Mouse (Mus musculus) stomach, postnatal 0 days (tissue): ENCODE results near the gene Zfp36l2. TPM values are rescaled to one million over a fixed set of nuclear protein-coding genes. Genes with fewer than 3 reads are reported as not detected.
A peak's percentile ranks its signal among the peaks of the same experiment; 100 is the strongest.
"Not testable (repeated sequence)": the region's sequence is repeated elsewhere in the genome, so short reads cannot be mapped to it uniquely, and the experiment has no call there.

Experiments
- ATAC-seq: fragments of 200-750 bp; cut with Nextera tagmentation; 2 replicates; pipeline ENCODE4 v1.8.0; 2017; ENCODE audit not compliant: low FRiP score, low TSS enrichment
- DNase-seq: peaks from one replicate; pipeline ENCODE4 v3.0.0-alpha.2; 2016; ENCODE audit warnings: low spot score
- H3K27ac ChIP-seq: fragments of 300-500 bp; sonication (generic); replicated peaks from 2 replicates; pipeline ENCODE4 v1.5.1; 2014; ENCODE audit warnings: mild to moderate bottlenecking, control low read depth
- H3K27me3 ChIP-seq: fragments of 300-500 bp; sonication (generic); 2 replicates; pipeline ENCODE4 v1.6.1; 2014; ENCODE audit warnings: low read length; ENCODE audit not compliant: control insufficient read depth, insufficient read depth
- H3K36me3 ChIP-seq: fragments of 300-500 bp; sonication (generic); 2 replicates; pipeline ENCODE4 v1.6.1; 2014; ENCODE audit warnings: low read length, mixed read lengths; ENCODE audit not compliant: control insufficient read depth, insufficient read depth
- H3K4me1 ChIP-seq: fragments of 300-500 bp; sonication (generic); replicated peaks from 2 replicates; pipeline ENCODE4 v1.6.1; 2014; ENCODE audit warnings: antibody characterized with exemption; ENCODE audit not compliant: control insufficient read depth, insufficient read depth
- H3K4me2 ChIP-seq: fragments of 300-500 bp; sonication (generic); replicated peaks from 2 replicates; pipeline ENCODE4 v1.6.1; 2014; ENCODE audit warnings: low read depth, mild to moderate bottlenecking, control low read depth, moderate library complexity
- H3K4me3 ChIP-seq: fragments of 300-500 bp; sonication (generic); 2 replicates; pipeline ENCODE4 v1.5.1; 2014; ENCODE audit warnings: low read depth, low read length, control low read depth
- H3K9ac ChIP-seq: fragments of 300-500 bp; sonication (generic); 2 replicates; pipeline ENCODE4 v1.6.1; 2014; ENCODE audit warnings: mild to moderate bottlenecking, low read length, control low read depth, mixed read lengths
- H3K9me3 ChIP-seq: fragments of 300-500 bp; sonication (generic); 2 replicates; pipeline ENCODE4 v1.6.1; 2016; ENCODE audit warnings: low read length; ENCODE audit not compliant: control insufficient read depth
- CTCF ChIP-seq: IDR thresholded peaks from 2 replicates; pipeline ENCODE4 v1.5.1; 2016; ENCODE audit warnings: antibody characterized with exemption, low read depth, mild to moderate bottlenecking, moderate library complexity
- EP300 ChIP-seq: optimal IDR thresholded peaks from 2 replicates; pipeline ENCODE3; 2016; ENCODE audit warnings: antibody characterized with exemption
- WGBS: fragments of 180-500 bp; shearing (Covaris S2); extraction: QIAGEN DNeasy Blood & Tissue Kit; methylation state at CpG from one replicate; pipeline ENCODE4 v1.1.7; 2014; 5-methylcytosine and 5-hydroxymethylcytosine counted together
- polyA plus RNA-seq: library from polyadenylated mRNA; unstranded; fragments of >200 nt; fragmentation: Nextera tagmentation; extraction: Ambion mirVana; gene quantifications from 2 replicates; pipeline ENCODE4 v1.2.1, GENCODE M21; 2015

The Zfp36l2 gene
- polyA plus RNA-seq: 17.5 and 18.3 TPM in 2 replicates

DNA sequence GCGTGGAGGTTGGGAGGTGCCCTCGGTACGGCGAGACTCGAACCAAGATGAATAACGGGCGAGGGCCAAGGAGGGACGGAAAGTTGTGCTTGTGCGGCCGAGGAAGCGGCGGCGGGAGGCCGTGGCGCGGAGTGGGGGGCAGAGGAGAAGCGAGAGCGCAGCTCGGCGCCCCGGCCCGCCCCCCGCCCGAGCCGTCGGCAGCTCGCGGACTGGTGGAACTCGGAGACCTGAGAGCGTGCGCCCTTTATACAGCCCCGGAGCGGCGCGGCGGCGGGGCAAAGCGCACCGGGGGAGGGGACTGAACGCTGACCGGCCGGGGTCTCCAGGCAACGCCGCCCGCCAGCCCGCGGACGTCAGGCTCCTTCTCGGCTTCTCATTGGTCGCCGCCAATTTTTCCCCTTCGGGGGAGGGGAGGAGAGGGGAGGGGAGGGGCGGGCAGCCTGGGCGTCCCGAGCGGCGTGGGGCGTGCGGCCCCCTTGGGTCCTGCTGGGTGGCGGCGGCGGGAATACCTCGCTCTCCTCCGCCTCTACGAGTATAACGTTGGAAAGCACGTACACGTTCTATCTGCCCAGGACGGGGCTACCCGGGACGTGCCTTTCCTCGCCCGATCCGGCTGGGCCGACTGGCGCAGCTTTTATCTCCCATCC lies at the start of gene Zfp36l2:
Gene Zfp36l2 (minus strand): TSS at position 221 of the 647 bp plus-strand sequence.
- TF ChIP-seq EP300: peak; percentile 21
- TF ChIP-seq CTCF: no peak
- Histone ChIP-seq H3K9ac (peak within 1 kb of the TSS; percentile 97), H3K4me1 (peaks cover 11% of the 10 kb centered on the region), H3K27me3 (no peaks in the 10 kb centered on the region), H3K9me3 (no peaks in the 10 kb centered on the region), H3K36me3 (peaks cover 15% of the 10 kb centered on the region), H3K27ac (peak within 1 kb of the TSS; percentile 99), H3K4me2 (peak within 1 kb of the TSS; percentile 73), H3K4me3 (peak within 1 kb of the TSS; percentile 88)
- ATAC-seq (peak; percentile 82), DNase-seq (peak; percentile 97)
- WGBS: under 1% methylated on average over 54 of the region's 76 CpGs

DNA sequence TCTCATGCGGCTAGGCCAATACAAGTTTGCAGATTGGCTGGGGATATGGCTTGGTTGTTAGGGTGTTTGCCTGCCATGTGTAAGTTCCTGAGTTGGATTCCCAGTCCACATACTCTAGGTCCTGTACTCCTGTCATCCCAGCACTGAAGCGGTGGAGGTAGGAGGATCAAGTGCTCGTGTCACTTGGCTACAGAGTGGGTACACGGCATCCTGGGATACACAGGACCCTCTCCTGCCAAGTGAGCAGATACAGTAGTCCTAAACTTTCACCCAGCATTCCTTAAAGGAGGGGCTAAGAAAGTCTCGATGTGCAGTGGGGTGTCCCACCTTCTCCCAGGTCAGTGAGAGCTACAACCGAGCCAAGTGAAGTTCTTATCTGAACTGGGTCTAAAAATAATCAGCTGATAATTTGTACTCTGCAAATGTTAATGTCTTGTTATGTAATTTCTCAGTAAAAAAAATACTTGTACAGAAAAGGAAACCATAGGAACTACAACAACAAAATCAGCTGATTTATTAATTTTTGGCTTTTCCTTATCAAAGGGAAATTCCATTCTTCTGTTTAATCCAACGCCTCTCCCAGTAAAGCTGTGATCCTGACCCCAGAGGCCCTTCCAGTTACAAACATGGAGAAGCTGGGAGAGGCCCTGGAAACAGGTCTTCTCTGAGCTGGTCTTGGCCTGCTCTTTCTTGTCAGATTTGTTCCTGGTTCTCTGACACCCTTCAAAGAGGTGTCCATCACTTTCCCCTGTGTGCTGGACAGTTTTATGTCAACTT lies 49.2 kb upstream of the Zfp36l2 start:
- Histone ChIP-seq H3K9ac (no peak overlapping the region), H3K27ac (no peak overlapping the region), H3K4me3 (no peak overlapping the region), H3K4me1 (no peaks in the 10 kb centered on the region), H3K4me2 (no peak overlapping the region), H3K27me3 (no peaks in the 10 kb centered on the region), H3K36me3 (no peaks in the 10 kb centered on the region), H3K9me3 (no peaks in the 10 kb centered on the region)
- no peak for TF ChIP-seq EP300
- ATAC-seq (no peak), DNase-seq (no peak)
- WGBS: 69% methylated on average over 7 of the region's 7 CpGs

DNA sequence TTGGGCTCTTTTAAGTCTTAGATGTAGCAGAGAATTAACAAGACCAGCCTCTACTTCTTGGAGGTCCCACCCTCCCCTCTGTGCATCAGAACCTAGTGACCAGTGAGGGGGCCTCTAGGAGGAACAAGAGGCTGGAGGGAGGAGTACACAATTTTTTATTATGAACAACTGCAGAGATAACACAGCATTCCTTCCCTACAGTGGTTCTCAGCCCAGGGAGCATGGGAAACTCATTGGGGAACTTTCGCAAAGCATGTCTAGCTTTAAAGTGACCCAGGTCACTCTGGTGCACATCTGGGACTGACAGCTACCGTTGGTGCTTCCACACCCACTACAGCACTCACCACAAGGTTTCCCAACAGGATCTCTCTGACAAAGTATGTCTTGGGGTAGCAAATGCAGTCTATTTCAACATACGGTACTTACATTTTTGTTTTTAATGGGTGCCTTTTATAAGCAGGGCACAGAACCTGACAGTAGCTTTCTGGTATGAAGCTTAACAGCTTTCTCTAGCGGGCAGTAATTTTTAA lies 47.7 kb upstream of the Zfp36l2 start:
- no peaks in the 10 kb centered on the region for H3K27me3 ChIP-seq
- H3K4me1 ChIP-seq: no peaks in the 10 kb centered on the region
- no peak overlapping the region for H3K27ac ChIP-seq
- H3K9ac ChIP-seq: no peak overlapping the region
- no peak for ATAC-seq
- 82% methylated on average over 4 of the region's 4 CpGs for WGBS
- no peak overlapping the region for H3K4me3 ChIP-seq
- TF ChIP-seq CTCF (no peak), EP300 (no peak)
- no peak for DNase-seq
- H3K9me3 ChIP-seq: no peaks in the 10 kb centered on the region
- H3K36me3 ChIP-seq: no peaks in the 10 kb centered on the region
- H3K4me2 ChIP-seq: no peak overlapping the region

DNA sequence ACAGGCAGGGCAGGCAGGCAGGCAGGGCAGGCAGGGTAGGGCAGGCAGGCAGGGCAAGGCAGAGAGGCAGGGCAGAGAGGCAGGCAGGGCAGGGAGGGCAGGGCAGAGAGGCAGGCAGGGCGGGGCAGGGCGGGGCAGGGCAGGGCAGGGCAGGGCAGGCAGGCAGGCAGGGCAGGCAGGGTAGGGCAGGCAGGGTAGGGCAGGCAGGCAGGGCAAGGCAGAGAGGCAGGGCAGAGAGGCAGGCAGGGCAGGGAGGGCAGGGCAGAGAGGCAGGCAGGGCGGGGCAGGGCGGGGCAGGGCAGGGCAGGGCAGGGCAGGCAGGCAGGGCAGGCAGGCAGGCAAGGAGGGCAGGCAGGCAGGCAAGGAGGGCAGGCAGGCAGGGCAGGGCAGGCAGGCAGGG lies 47.0 kb upstream of the Zfp36l2 start:
- H3K9ac ChIP-seq, H3K27me3 ChIP-seq, H3K4me2 ChIP-seq, H3K4me3 ChIP-seq, DNase-seq, H3K36me3 ChIP-seq, H3K9me3 ChIP-seq, H3K27ac ChIP-seq, H3K4me1 ChIP-seq: not testable (repeated sequence)
- ATAC-seq: peak; percentile 78
- no CpG with 5 or more reads among the region's 4 CpGs for WGBS

DNA sequence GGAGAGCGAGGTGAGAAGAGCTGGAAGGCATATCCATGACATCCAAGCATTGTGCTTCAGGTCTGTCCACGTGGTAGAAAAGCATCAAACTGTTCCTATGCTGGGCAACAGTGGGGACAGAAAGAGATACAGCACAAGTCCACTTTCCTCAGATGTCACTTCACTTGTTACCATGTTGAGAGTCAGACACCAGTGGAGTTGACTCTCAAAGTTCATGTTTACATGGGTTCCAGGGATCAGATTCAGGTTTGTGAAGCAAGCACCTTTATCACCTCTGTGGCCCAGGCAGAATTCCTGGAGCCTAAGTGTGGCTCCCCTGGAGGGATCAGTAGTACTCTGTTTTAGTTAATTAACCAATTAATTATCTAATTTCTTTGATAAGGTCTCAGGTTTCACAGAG lies 46.0 kb upstream of the Zfp36l2 start:
- 88% methylated on average over 2 of the region's 2 CpGs for WGBS
- no peak overlapping the region for H3K27ac ChIP-seq
- ATAC-seq: no peak

DNA sequence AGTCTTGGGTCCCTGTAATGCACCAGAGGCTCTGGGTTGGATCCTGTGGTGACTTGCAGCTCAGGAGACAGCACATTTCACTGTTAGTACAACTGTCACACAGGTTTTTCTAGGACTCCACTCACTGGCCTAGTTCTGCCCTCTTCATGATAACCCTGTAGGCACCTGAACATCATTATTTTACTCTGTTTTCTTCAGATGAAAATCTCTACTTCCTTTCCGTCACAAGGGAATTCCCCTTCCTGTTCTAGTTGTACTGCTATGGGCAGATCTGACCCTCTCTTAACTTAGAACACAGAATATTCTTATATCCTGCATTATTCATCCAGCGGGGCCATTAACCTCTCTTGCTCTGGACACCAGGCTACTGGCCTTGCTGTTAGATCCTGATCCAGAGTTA lies 43.6 kb upstream of the Zfp36l2 start:
- ATAC-seq: no peak
- Histone ChIP-seq H3K4me1 (no peaks in the 10 kb centered on the region), H3K4me3 (no peak overlapping the region), H3K27ac (no peak overlapping the region), H3K9ac (no peak overlapping the region), H3K4me2 (no peak overlapping the region), H3K9me3 (no peaks in the 10 kb centered on the region), H3K36me3 (no peaks in the 10 kb centered on the region; the same call in 1 of the 2 replicates), H3K27me3 (no peaks in the 10 kb centered on the region)
- no peak for DNase-seq
- TF ChIP-seq EP300: no peak
- no peak for TF ChIP-seq CTCF
- WGBS: 84% methylated on average over 2 of the region's 2 CpGs

More for the DNA sequence above, 46.0 kb upstream of the Zfp36l2 start:
- Histone ChIP-seq H3K4me3 (no peak overlapping the region), H3K4me1 (no peaks in the 10 kb centered on the region), H3K36me3 (no peaks in the 10 kb centered on the region), H3K4me2 (no peak overlapping the region), H3K27me3 (no peaks in the 10 kb centered on the region), H3K9ac (no peak overlapping the region), H3K9me3 (no peaks in the 10 kb centered on the region)
- no peak for TF ChIP-seq EP300
- no peak for TF ChIP-seq CTCF
- DNase-seq: no peak
